ENCODE assay signal across 8 mouse cellular contexts in the genomic region with DNA sequence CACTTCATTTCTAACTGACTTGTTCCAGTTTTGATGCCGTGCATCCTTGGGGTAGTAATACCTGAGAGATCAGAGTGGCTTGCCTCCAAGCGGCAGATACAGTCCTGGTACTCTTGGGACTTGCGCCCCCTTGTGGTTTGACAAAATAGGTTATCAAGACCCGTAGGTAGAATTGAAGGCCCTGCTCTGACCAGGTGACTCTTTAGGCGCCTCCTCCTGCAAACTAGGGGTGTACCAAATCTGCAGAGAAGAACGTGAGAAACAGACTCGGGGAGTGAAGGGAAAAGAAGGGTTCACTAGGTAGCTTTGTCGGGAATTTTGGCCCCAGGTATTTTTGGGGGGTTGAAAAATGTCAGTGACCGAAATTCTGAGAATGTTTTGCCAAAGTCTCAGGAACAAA. TPM values are rescaled to one million over a fixed set of nuclear protein-coding genes. Genes with fewer than 3 reads are reported as not detected.
DNase-seq lines count a peak whose midpoint lies in the region; ATAC-seq and TF ChIP-seq lines count a peak whose summit lies in the region.

No protein-coding gene starts in this region.

- H3K9ac ChIP-seq in hindbrain, embryonic 12.5 days: 0 out of 2 replicates have a peak overlapping the region, but pooled peaks have one; percentile 24

- peaks cover 9% of the 10 kb centered on the region for H3K4me1 ChIP-seq in hindbrain, embryonic 12.5 days

- peak; percentile 90 for TF ChIP-seq CTCF in Patski (IDR thresholded peaks at IDR 0.05)

- H3K27me3 ChIP-seq in Patski: no peaks in the 10 kb centered on the region
- no peaks in the 10 kb centered on the region for H3K27me3 ChIP-seq in hindbrain, embryonic 12.5 days

- H3K9me3 ChIP-seq in hindbrain, embryonic 12.5 days (replicated peaks): no peaks in the 10 kb centered on the region

- WGBS in hindbrain, embryonic 12.5 days: 5% methylated on average over 9 of the region's 9 CpGs

- DNase-seq in Patski (ENCODE audit: low read depth, low spot score): no peak
- peak; percentile 94 to 97 for DNase-seq in cerebellum, postnatal 10 days
- DNase-seq in frontal cortex, postnatal 10 days (ENCODE audit: low spot score in 2 of 2): peak; percentile 33 to 70
- DNase-seq in layer of hippocampus, postnatal 14 days (ENCODE audit: low spot score in 2 of 2): peak; percentile 64 to 83
- DNase-seq in lung, postnatal 14 days: peak; percentile 91
- peak; percentile 60 for DNase-seq in ovary, postnatal 36 days (ENCODE audit: low spot score)
- peak; percentile 92 for DNase-seq in thymus, postnatal 14 days

- no peak for ATAC-seq in Patski
- ATAC-seq in hindbrain, embryonic 12.5 days (ENCODE audit: low FRiP score): peak; percentile 57; the same call in 1 of the 2 replicates

- POLR2A ChIA-PET in Patski (lab: Charles Lee): interaction anchor here (0.7 to 1.4 kb wide), 4 partner anchors 15 to 589 kb away, joined by 3 to 4 read pairs (median 4); no protein-coding TSS in a partner anchor

- no peak overlapping the region for H3K4me3 ChIP-seq in hindbrain, embryonic 12.5 days

- H3K27ac ChIP-seq in hindbrain, embryonic 12.5 days: peak overlapping the region; percentile 23; the same call in 1 of the 2 replicates

- peak overlapping the region; percentile 42 for H3K4me2 ChIP-seq in hindbrain, embryonic 12.5 days (replicated peaks)

- CTCF ChIA-PET in Patski (lab: Charles Lee): interaction anchor here (1.0 to 4.8 kb wide), 14 partner anchors 8 to 589 kb away, joined by 3 to 27 read pairs (median 4); partner anchors contain the start of gene Mgst2

- H3K36me3 ChIP-seq in hindbrain, embryonic 12.5 days: no peaks in the 10 kb centered on the region

- in situ Hi-C loops in Patski (cut with MboI; ENCODE audit: low pct_unique_long_range_greater_than_20kb): loop anchor here (5.0 kb wide), 1 partner anchor 590 kb away; no protein-coding TSS in a partner anchor

RNA-seq across cellular contexts. Expression of gene Mgst2, which starts 7.9 kb away (rescaled TPM):
- polyA plus RNA-seq in Patski (2021): 118 TPM
- 0.58 and 1.3 TPM in 2 replicates for polyA plus RNA-seq in hindbrain, embryonic 12.5 days (2016; fragmentation: Nextera tagmentation; extraction: Ambion mirVana)
- not detected for total RNA-seq in layer of hippocampus, postnatal 14 days (2021)

Comparison
In these comparisons a context has a peak if more than half of its experiments do, and no peak if none do; other contexts are left out.
1. RNA of gene Mgst2, which starts 7.9 kb away (polyA plus RNA-seq): 118 TPM in Patski (single experiment); 0.58 to 1.3 TPM in hindbrain, embryonic 12.5 days; every median in the first group is over 10 times any median in the second.